Mouse (Mus musculus) lung, postnatal 25 days (tissue): ENCODE results near the gene Rpap1.

ENCODE experiments used
- DNase-seq: peaks from one replicate; pipeline ENCODE4 v3.0.0; 2022; ENCODE audit warnings: low spot score

Rpap1 gene

GRCm38 (mm10) chr2:119787206-119787883 lies at the start of gene Rpap1:
Rpap1 (minus strand) TSS chr2:119787537.
- peak; percentile 73 for DNase-seq

- no peak for DNase-seq
Observed at GRCm38 (mm10) chr2:119834231-119834630, 46.9 kb upstream of the Rpap1 start.

GRCm38 (mm10) chr2:119830579-119830978 lies 43.2 kb upstream of the Rpap1 start:
- no peak for DNase-seq

GRCm38 (mm10) chr2:119821136-119821535 lies 33.8 kb upstream of the Rpap1 start:
- DNase-seq = no peak

- peak; percentile 52 for DNase-seq
Observed at GRCm38 (mm10) chr2:119818668-119819272, 31.4 kb upstream of the Rpap1 start.

GRCm38 (mm10) chr2:119817047-119817446 lies 29.7 kb upstream of the Rpap1 start:
- DNase-seq = peak; percentile 45

- DNase-seq = no peak
Observed at GRCm38 (mm10) chr2:119816611-119817010, 29.3 kb upstream of the Rpap1 start.

- no peak for DNase-seq
Observed at GRCm38 (mm10) chr2:119814376-119814933, 27.1 kb upstream of the Rpap1 start.

- no peak for DNase-seq
Observed at GRCm38 (mm10) chr2:119811490-119812146, 24.3 kb upstream of the Rpap1 start.

GRCm38 (mm10) chr2:119810890-119811289 lies 23.6 kb upstream of the Rpap1 start:
- no peak for DNase-seq

GRCm38 (mm10) chr2:119808881-119809280 lies 21.5 kb upstream of the Rpap1 start:
- no peak for DNase-seq

GRCm38 (mm10) chr2:119808438-119808837 lies 21.1 kb upstream of the Rpap1 start:
- no peak for DNase-seq

- no peak for DNase-seq
Observed at GRCm38 (mm10) chr2:119805536-119805935, 18.2 kb upstream of the Rpap1 start.

GRCm38 (mm10) chr2:119804776-119805175 lies 17.4 kb upstream of the Rpap1 start:
- no peak for DNase-seq

- no peak for DNase-seq
Observed at GRCm38 (mm10) chr2:119804275-119804628, 16.9 kb upstream of the Rpap1 start.

- DNase-seq = no peak
Observed at GRCm38 (mm10) chr2:119803618-119804274, 16.4 kb upstream of the Rpap1 start.

GRCm38 (mm10) chr2:119802767-119803617 lies 15.7 kb upstream of the Rpap1 start:
- no peak for DNase-seq

GRCm38 (mm10) chr2:119800876-119801846 lies 13.8 kb upstream of the Rpap1 start:
- DNase-seq = no peak

GRCm38 (mm10) chr2:119799961-119800550 lies 12.7 kb upstream of the Rpap1 start:
- no peak for DNase-seq
